Comparison of ENCODE assay signal across 9 mouse cellular contexts in the genomic region with DNA sequence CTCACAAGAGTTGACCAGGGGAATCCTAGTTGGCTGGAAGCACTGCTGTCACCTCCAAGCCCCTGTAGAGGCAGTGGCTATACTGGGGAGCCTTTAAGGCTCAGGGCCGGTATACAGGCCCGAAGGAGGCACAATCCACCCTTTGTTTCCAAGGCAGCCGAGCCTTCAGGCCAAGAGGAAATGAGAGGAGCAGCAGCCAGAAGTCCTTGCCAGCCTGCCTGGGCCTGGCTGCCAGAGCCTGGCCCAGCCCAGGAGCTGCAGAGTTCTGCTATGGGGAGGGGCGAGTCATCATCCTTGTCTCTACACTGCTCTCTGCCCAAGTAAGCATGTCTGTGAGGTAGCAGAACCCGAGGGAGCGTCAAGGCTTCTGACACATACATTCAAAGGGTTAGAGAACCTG. TPM values are rescaled to one million over a fixed set of nuclear protein-coding genes. Genes with fewer than 3 reads are reported as not detected.
DNase-seq lines count a peak whose midpoint lies in the region; ATAC-seq and TF ChIP-seq lines count a peak whose summit lies in the region.
"Had no signal": no experiment of that assay in that cellular context is flagged by ENCODE, and none has a peak within 500 bp of the region (broad histone marks: within the 10 kb centered on the region; RNA-seq: fewer than 3 reads in every experiment).

No protein-coding gene starts in this region.

- H3K27me3 ChIP-seq in heart, embryonic 10.5 days (ENCODE audit: insufficient read depth, poor library complexity, severe bottlenecking), result no peaks in the 10 kb centered on the region
- H3K27me3 ChIP-seq in embryonic facial prominence, embryonic 13.5 days, result no peaks in the 10 kb centered on the region
- H3K27me3 ChIP-seq in intestine, postnatal 0 days (replicated peaks; ENCODE audit: control insufficient read depth, insufficient read depth, low read length), result no peaks in the 10 kb centered on the region
- H3K27me3 ChIP-seq in neural tube, embryonic 14.5 days (ENCODE audit: control insufficient read depth, insufficient read depth, low read length), result no peaks in the 10 kb centered on the region
- no peaks in the 10 kb centered on the region for H3K27me3 ChIP-seq in liver, embryonic 11.5 days (replicated peaks; ENCODE audit: control insufficient read depth, insufficient read depth, low read length)

- H3K36me3 ChIP-seq in heart, embryonic 10.5 days, result no peaks in the 10 kb centered on the region
- no peaks in the 10 kb centered on the region for H3K36me3 ChIP-seq in embryonic facial prominence, embryonic 13.5 days
- H3K36me3 ChIP-seq in intestine, postnatal 0 days (ENCODE audit: control insufficient read depth, insufficient read depth), result no peaks in the 10 kb centered on the region
- no peaks in the 10 kb centered on the region for H3K36me3 ChIP-seq in neural tube, embryonic 14.5 days (ENCODE audit: control insufficient read depth, insufficient read depth, low read length)
- H3K36me3 ChIP-seq in liver, embryonic 11.5 days (ENCODE audit: control insufficient read depth, insufficient read depth, low read length), result no peaks in the 10 kb centered on the region
- H3K36me3 ChIP-seq: G1E had no signal

- DNase-seq in heart, embryonic 10.5 days (ENCODE audit: low spot score), result no peak
- DNase-seq in heart, adult 8-10 months (ENCODE audit: low spot score), result no peak
- peak; percentile 92 for DNase-seq in adipocyte (ENCODE audit: low spot score)
- no peak for DNase-seq in liver, embryonic 11.5 days (ENCODE audit: low spot score)
- no peak for DNase-seq in kidney, adult 18-20 months

- H3K4me1 ChIP-seq in heart, embryonic 10.5 days, result peaks cover 29% of the 10 kb centered on the region
- peaks cover 27% of the 10 kb centered on the region for H3K4me1 ChIP-seq in embryonic facial prominence, embryonic 13.5 days
- H3K4me1 ChIP-seq in intestine, postnatal 0 days (replicated peaks; ENCODE audit: control insufficient read depth, insufficient read depth, low read length), result no peaks in the 10 kb centered on the region
- no peaks in the 10 kb centered on the region for H3K4me1 ChIP-seq in neural tube, embryonic 14.5 days (ENCODE audit: control insufficient read depth, insufficient read depth, low read length)
- 0 out of 2 replicates have a peak, but pooled peaks cover 2% of the 10 kb centered on the region for H3K4me1 ChIP-seq in liver, embryonic 11.5 days (replicated peaks; ENCODE audit: control insufficient read depth, insufficient read depth, low read length)

- no peak overlapping the region for H3K4me2 ChIP-seq in embryonic facial prominence, embryonic 13.5 days
- H3K4me2 ChIP-seq in intestine, postnatal 0 days (replicated peaks; ENCODE audit: low read depth), result no peak overlapping the region
- no peak overlapping the region for H3K4me2 ChIP-seq in neural tube, embryonic 14.5 days (ENCODE audit: low read depth, low read length)
- no peak overlapping the region for H3K4me2 ChIP-seq in liver, embryonic 11.5 days

- peak overlapping the region; percentile 52; the same call in 1 of the 2 replicates for H3K27ac ChIP-seq in heart, embryonic 10.5 days
- H3K27ac ChIP-seq in embryonic facial prominence, embryonic 13.5 days, result peak overlapping the region; percentile 66; the same call in 1 of the 2 replicates
- H3K27ac ChIP-seq in intestine, postnatal 0 days (ENCODE audit: low read depth, low read length), result no peak overlapping the region
- no peak overlapping the region for H3K27ac ChIP-seq in neural tube, embryonic 14.5 days (ENCODE audit: low read depth, low read length)
- no peak overlapping the region for H3K27ac ChIP-seq in liver, embryonic 11.5 days (ENCODE audit: low read depth, low read length)

- ATAC-seq in embryonic facial prominence, embryonic 13.5 days (ENCODE audit: insufficient number of reproducible peaks, insufficient read depth, low FRiP score, low TSS enrichment, low read depth), result 0 out of 2 replicates have a peak, but pooled peaks have one; percentile 27
- peak; percentile 36 for ATAC-seq in intestine, postnatal 0 days
- ATAC-seq in neural tube, embryonic 14.5 days (ENCODE audit: low read depth), result peak; percentile 68; the same call in 1 of the 2 replicates
- no peak for ATAC-seq in liver, embryonic 11.5 days (replicated peaks; ENCODE audit: low FRiP score)

- TF ChIP-seq CTCF in intestine, postnatal 0 days (IDR thresholded peaks at IDR 0.05; ENCODE audit: low read depth), result no peak

- no peaks in the 10 kb centered on the region for H3K9me3 ChIP-seq in heart, embryonic 10.5 days
- no peaks in the 10 kb centered on the region for H3K9me3 ChIP-seq in embryonic facial prominence, embryonic 13.5 days
- H3K9me3 ChIP-seq in intestine, postnatal 0 days (ENCODE audit: control insufficient read depth), result no peaks in the 10 kb centered on the region
- H3K9me3 ChIP-seq in neural tube, embryonic 14.5 days (ENCODE audit: control insufficient read depth, low read length), result no peaks in the 10 kb centered on the region
- no peaks in the 10 kb centered on the region for H3K9me3 ChIP-seq in liver, embryonic 11.5 days (ENCODE audit: control insufficient read depth, low read length)
- H3K9me3 ChIP-seq: G1E had no signal

- 54% methylated on average over 6 of the region's 6 CpGs for WGBS in heart, embryonic 10.5 days
- 32% methylated on average over 6 of the region's 6 CpGs for WGBS in embryonic facial prominence, embryonic 13.5 days
- WGBS in intestine, postnatal 0 days, result 46% methylated on average over 6 of the region's 6 CpGs
- 61% methylated on average over 6 of the region's 6 CpGs for WGBS in neural tube, embryonic 14.5 days
- 66% methylated on average over 6 of the region's 6 CpGs for WGBS in liver, embryonic 11.5 days

- H3K4me3 ChIP-seq in heart, embryonic 10.5 days, result no peak overlapping the region
- no peak overlapping the region for H3K4me3 ChIP-seq in embryonic facial prominence, embryonic 13.5 days
- H3K4me3 ChIP-seq in intestine, postnatal 0 days (ENCODE audit: low read depth, low read length), result no peak overlapping the region
- no peak overlapping the region for H3K4me3 ChIP-seq in neural tube, embryonic 14.5 days (ENCODE audit: low read depth, low read length)
- H3K4me3 ChIP-seq in liver, embryonic 11.5 days (ENCODE audit: low read depth, low read length), result no peak overlapping the region

- no peak overlapping the region for H3K9ac ChIP-seq in embryonic facial prominence, embryonic 13.5 days
- H3K9ac ChIP-seq in intestine, postnatal 0 days (ENCODE audit: low read depth, low read length), result no peak overlapping the region
- H3K9ac ChIP-seq in neural tube, embryonic 14.5 days (replicated peaks; ENCODE audit: low read depth, low read length), result no peak overlapping the region
- no peak overlapping the region for H3K9ac ChIP-seq in liver, embryonic 11.5 days (ENCODE audit: low read depth, low read length)

RNA-seq across cellular contexts. Expression of gene Fgfrl1, which starts 22.0 kb away (rescaled TPM):
- polyA plus RNA-seq in heart, embryonic 10.5 days (2016; fragmentation: Nextera tagmentation; extraction: Ambion mirVana), result 29.0 and 31.3 TPM in 2 replicates
- 10 to 100 TPM; 22.5 to 30.0 (median 26.3) TPM for total RNA-seq in heart, adult 8-10 months (2022)
- 14.4 and 26.7 TPM in 2 replicates for polyA plus RNA-seq in embryonic facial prominence, embryonic 13.5 days (2015; fragmentation: Nextera tagmentation; extraction: Ambion mirVana)
- 14.8 and 14.9 TPM in 2 replicates for polyA plus RNA-seq in intestine, postnatal 0 days (2015; fragmentation: Nextera tagmentation; extraction: Ambion mirVana)
- 6.5 and 7.0 TPM in 2 replicates for polyA plus RNA-seq in neural tube, embryonic 14.5 days (2014; fragmentation: Nextera tagmentation; extraction: Ambion mirVana)
- 21.3 and 22.1 TPM in 2 replicates for polyA plus RNA-seq in liver, embryonic 11.5 days (2014; fragmentation: Nextera tagmentation; extraction: Ambion mirVana)

RNA-seq across cellular contexts. Expression of gene Slc26a1, which starts 38.8 kb away (rescaled TPM):
- 0.58 and 0.85 TPM in 2 replicates for polyA plus RNA-seq in heart, embryonic 10.5 days (2016; fragmentation: Nextera tagmentation; extraction: Ambion mirVana)
- total RNA-seq in heart, adult 8-10 months (2022), result under 1 TPM in 1 of 4 experiments, not detected in 3; 0.06 TPM
- polyA plus RNA-seq in embryonic facial prominence, embryonic 13.5 days (2015; fragmentation: Nextera tagmentation; extraction: Ambion mirVana), result 1.1 and 1.3 TPM in 2 replicates
- polyA plus RNA-seq in intestine, postnatal 0 days (2015; fragmentation: Nextera tagmentation; extraction: Ambion mirVana), result 1.9 and 2.1 TPM in 2 replicates
- 2.6 and 3.3 TPM in 2 replicates for polyA plus RNA-seq in neural tube, embryonic 14.5 days (2014; fragmentation: Nextera tagmentation; extraction: Ambion mirVana)
- 11.6 and 14.4 TPM in 2 replicates for polyA plus RNA-seq in liver, embryonic 11.5 days (2014; fragmentation: Nextera tagmentation; extraction: Ambion mirVana)

RNA-seq across cellular contexts. Expression of gene Dgkq, which starts 44.7 kb away (rescaled TPM):
- 7.9 and 8.5 TPM in 2 replicates for polyA plus RNA-seq in heart, embryonic 10.5 days (2016; fragmentation: Nextera tagmentation; extraction: Ambion mirVana)
- total RNA-seq in heart, adult 8-10 months (2022), result 1 to 10 TPM; 5.1 to 8.9 (median 6.1) TPM
- polyA plus RNA-seq in embryonic facial prominence, embryonic 13.5 days (2015; fragmentation: Nextera tagmentation; extraction: Ambion mirVana), result 14.3 and 18.8 TPM in 2 replicates
- 10.3 and 13.6 TPM in 2 replicates for polyA plus RNA-seq in intestine, postnatal 0 days (2015; fragmentation: Nextera tagmentation; extraction: Ambion mirVana)
- 25.5 and 28.7 TPM in 2 replicates for polyA plus RNA-seq in neural tube, embryonic 14.5 days (2014; fragmentation: Nextera tagmentation; extraction: Ambion mirVana)
- 5.8 and 8.8 TPM in 2 replicates for polyA plus RNA-seq in liver, embryonic 11.5 days (2014; fragmentation: Nextera tagmentation; extraction: Ambion mirVana)

RNA-seq across cellular contexts. Expression of gene Idua, which starts 54.0 kb away (rescaled TPM):
- 15.1 and 16.3 TPM in 2 replicates for polyA plus RNA-seq in heart, embryonic 10.5 days (2016; fragmentation: Nextera tagmentation; extraction: Ambion mirVana)
- total RNA-seq in heart, adult 8-10 months (2022), result 10 to 100 TPM; 17.9 to 27.3 (median 21.1) TPM
- polyA plus RNA-seq in embryonic facial prominence, embryonic 13.5 days (2015; fragmentation: Nextera tagmentation; extraction: Ambion mirVana), result 14.6 and 15.3 TPM in 2 replicates
- 4.8 and 5.8 TPM in 2 replicates for polyA plus RNA-seq in intestine, postnatal 0 days (2015; fragmentation: Nextera tagmentation; extraction: Ambion mirVana)
- 11.7 and 12.2 TPM in 2 replicates for polyA plus RNA-seq in neural tube, embryonic 14.5 days (2014; fragmentation: Nextera tagmentation; extraction: Ambion mirVana)
- 9.8 and 10.1 TPM in 2 replicates for polyA plus RNA-seq in liver, embryonic 11.5 days (2014; fragmentation: Nextera tagmentation; extraction: Ambion mirVana)

Comparison
In these comparisons a context has a peak if more than half of its experiments do, and no peak if none do; other contexts are left out.
1. H3K27ac ChIP-seq: peak in heart, embryonic 10.5 days (single experiment) and embryonic facial prominence, embryonic 13.5 days (single experiment); none in intestine, postnatal 0 days (single experiment), neural tube, embryonic 14.5 days (single experiment) and liver, embryonic 11.5 days (single experiment).